Mouse (Mus musculus) activated CD4-positive, CD25-positive, alpha-beta regulatory T cell, adult 9 weeks (primary cell): ENCODE results near the gene Adcy7. TPM values are rescaled to one million over a fixed set of nuclear protein-coding genes. Genes with fewer than 3 reads are reported as not detected.

Experiments
- polyA plus RNA-seq: library from polyadenylated mRNA; unstranded; fragments of 100-300 nt; shearing (Covaris generic); gene quantifications from one replicate; pipeline ENCODE4 v1.2.1, GENCODE M21; 2017

Adcy7 gene
- polyA plus RNA-seq = 175 TPM

DNA sequence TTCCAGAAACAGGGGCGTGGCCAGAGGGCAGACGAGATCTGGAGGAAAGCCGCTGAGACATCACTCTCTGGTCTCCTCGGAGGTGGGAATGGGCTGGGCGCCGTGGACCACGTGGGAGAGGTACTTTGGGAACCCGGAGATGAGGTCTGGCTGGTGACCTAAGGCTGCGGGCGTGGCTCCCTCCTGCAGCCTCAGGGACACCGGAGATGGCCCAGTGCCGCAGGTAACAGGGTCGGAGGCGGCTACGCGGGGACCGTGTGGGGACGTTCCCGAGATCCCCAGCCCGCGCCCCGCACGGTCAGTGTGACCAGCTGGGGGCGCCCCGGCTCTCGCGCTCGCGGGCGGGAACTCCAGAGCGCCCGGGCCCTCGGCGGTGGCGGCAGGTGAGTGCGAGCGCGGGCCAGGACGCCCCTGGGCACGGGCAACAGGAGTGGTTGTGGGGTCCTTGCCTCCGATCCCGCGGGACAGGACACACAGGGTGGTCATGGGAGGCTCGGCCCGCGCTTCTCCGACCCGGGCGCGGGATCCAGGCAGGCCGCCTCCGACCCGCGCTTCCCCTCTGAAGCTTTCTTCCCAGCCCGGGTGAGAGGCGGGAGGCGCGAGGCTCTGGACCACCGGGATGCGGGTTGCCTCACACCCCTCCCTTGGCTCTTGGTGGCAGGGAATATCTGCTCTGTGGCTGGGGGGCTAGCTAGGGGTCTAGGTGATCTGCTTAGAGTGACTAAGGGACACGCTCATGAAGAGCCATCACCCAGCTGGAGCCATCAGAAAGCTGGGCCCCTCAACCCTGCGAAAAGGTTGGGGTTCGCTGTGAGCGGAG lies at the start of gene Adcy7:
Adcy7 (plus strand) TSS at position 173 of the 820 bp plus-strand sequence.

DNA sequence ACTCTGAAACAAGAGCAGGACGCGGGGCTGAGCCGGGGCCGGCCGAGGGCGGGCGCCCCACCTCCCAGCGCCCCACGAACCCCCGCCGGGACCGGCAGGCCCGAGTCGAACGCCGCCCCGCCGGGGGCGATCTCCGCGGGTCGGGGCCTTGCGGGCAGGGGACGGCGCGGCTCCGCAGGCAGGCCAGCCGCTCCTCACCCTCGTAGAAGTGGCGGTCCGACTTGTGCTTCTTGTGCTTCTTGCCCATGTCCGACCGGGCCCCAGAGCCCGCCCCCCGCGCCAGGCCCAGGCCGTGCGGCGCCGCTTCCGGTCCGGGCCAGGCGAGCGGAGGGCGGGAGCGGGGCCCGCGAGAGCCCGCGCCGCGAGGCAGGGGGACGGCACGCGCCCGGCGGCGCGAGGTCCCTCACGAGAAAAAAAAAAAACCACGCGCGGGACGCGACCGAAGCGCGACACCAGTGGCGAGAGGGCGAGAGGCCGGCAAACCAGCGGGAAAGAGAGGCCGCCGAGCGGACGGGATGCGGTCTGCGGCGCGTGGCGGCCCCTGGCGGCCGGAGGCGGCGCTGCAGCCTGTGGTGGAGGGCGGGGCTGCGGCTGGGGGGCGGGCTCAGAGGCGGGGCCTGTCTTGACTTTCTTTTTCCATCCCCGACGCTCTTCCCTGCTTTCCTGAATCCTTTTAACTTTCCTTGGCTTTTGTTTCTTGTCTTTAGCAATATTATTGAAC lies 89.7 kb downstream of the Adcy7 start, which contains the start of gene Brd7:
Brd7 (minus strand) TSS at position 487 of the 721 bp plus-strand sequence.

Other genes starting within 250 kb of the Adcy7 start
- gene Cnep1r1, start 153.6 kb upstream of the Adcy7 start, polyA plus RNA-seq = 37.6 TPM
- 25.3 TPM for gene Heatr3, start 134.5 kb upstream of the Adcy7 start, polyA plus RNA-seq
- gene Tent4b, start 73.2 kb upstream of the Adcy7 start, polyA plus RNA-seq = 6.2 TPM
- 26.2 TPM for gene Brd7, start 89.8 kb downstream of the Adcy7 start, polyA plus RNA-seq
- gene Nkd1, start 249.0 kb downstream of the Adcy7 start, polyA plus RNA-seq = not detected